Mouse (Mus musculus) lung, embryonic 16.5 days (tissue): ENCODE data around the gene Pard6b. TPM values are rescaled to one million over a fixed set of nuclear protein-coding genes. Genes with fewer than 3 reads are reported as not detected.
A peak's percentile ranks its signal among the peaks of the same experiment; 100 is the strongest.
"Not testable (repeated sequence)": the region's sequence is repeated elsewhere in the genome, so short reads cannot be mapped to it uniquely, and the experiment has no call there.

Experiments used
- ATAC-seq: fragments of 200-750 bp; cut with Nextera tagmentation; 2 replicates; pipeline ENCODE4 v1.8.0; 2017; ENCODE audit warnings: low read depth, mild to moderate bottlenecking, moderate library complexity
- H3K27ac ChIP-seq: fragments of 300-500 bp; sonication (generic); 2 replicates; pipeline ENCODE4 v1.5.1; 2014; ENCODE audit warnings: mild to moderate bottlenecking, control low read depth, low read length
- H3K27me3 ChIP-seq: fragments of 300-500 bp; sonication (generic); 2 replicates; pipeline ENCODE4 v1.6.1; 2014; ENCODE audit warnings: low read depth, low read length, mixed read lengths; ENCODE audit not compliant: control insufficient read depth, insufficient read depth
- H3K36me3 ChIP-seq: fragments of 300-500 bp; sonication (generic); 2 replicates; pipeline ENCODE4 v1.6.1; 2014; ENCODE audit warnings: low read length; ENCODE audit not compliant: control insufficient read depth, insufficient read depth
- H3K4me1 ChIP-seq: fragments of 300-500 bp; sonication (generic); replicated peaks from 2 replicates; pipeline ENCODE4 v1.6.1; 2014; ENCODE audit warnings: low read length, mixed read lengths; ENCODE audit not compliant: control insufficient read depth, insufficient read depth
- H3K4me2 ChIP-seq: fragments of 300-500 bp; sonication (generic); 2 replicates; pipeline ENCODE4 v1.6.1; 2014; ENCODE audit warnings: low read depth, low read length, control low read depth
- H3K4me3 ChIP-seq: fragments of 300-500 bp; sonication (generic); 2 replicates; pipeline ENCODE4 v1.5.1; 2014; ENCODE audit warnings: mild to moderate bottlenecking, low read length, control low read depth
- H3K9ac ChIP-seq: fragments of 300-500 bp; sonication (generic); 2 replicates; pipeline ENCODE4 v1.6.1; 2014; ENCODE audit warnings: low read length, control low read depth
- H3K9me3 ChIP-seq: fragments of 300-500 bp; sonication (generic); 2 replicates; pipeline ENCODE4 v1.6.1; 2016; ENCODE audit warnings: low read length; ENCODE audit not compliant: control insufficient read depth
- WGBS: fragments of 180-500 bp; shearing (Covaris S2); extraction: QIAGEN DNeasy Blood & Tissue Kit; methylation state at CpG from one replicate; pipeline ENCODE4 v1.1.7; 2014; 5-methylcytosine and 5-hydroxymethylcytosine counted together
- polyA plus RNA-seq: library from polyadenylated mRNA; unstranded; fragments of >200 nt; fragmentation: Nextera tagmentation; extraction: Ambion mirVana; gene quantifications from 2 replicates; pipeline ENCODE4 v1.2.1, GENCODE M21; 2015

Pard6b gene
- polyA plus RNA-seq, 1 experiment from 2014 or later, result 11.4 TPM

DNA sequence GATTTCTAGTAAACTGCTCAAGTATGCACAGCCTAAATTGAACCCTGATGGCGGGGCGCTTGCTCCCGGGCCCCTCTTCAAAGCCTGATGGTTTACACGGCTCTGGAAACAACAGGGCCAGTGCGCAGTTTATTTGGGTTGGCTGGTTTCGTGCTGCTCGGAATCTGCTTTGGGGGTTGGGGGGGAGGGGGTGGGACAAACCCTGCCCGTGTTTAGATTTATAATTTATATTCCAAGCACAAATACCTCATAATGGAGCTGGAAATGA lies 24.2 kb upstream of the Pard6b start:
- no peak overlapping the region for H3K4me2 ChIP-seq
- H3K27ac ChIP-seq, result no peak overlapping the region
- H3K36me3 ChIP-seq, result no peaks in the 10 kb centered on the region
- peak; percentile 32; the same call in 1 of the 2 replicates for ATAC-seq
- peaks cover 3% of the 10 kb centered on the region; the same call in 1 of the 2 replicates for H3K9me3 ChIP-seq
- H3K9ac ChIP-seq, result no peak overlapping the region
- no peak overlapping the region for H3K4me3 ChIP-seq
- H3K4me1 ChIP-seq, result peaks cover 20% of the 10 kb centered on the region
- 28% methylated on average over 8 of the region's 8 CpGs for WGBS
- no peaks in the 10 kb centered on the region for H3K27me3 ChIP-seq

GRCm38 (mm10) chr2:168057876-168058275 lies 22.9 kb upstream of the Pard6b start:
- H3K27ac ChIP-seq, H3K27me3 ChIP-seq, H3K9ac ChIP-seq, H3K9me3 ChIP-seq, H3K4me2 ChIP-seq, ATAC-seq, H3K36me3 ChIP-seq, H3K4me3 ChIP-seq: not testable (repeated sequence)
- 59% methylated on average over 2 of the region's 2 CpGs for WGBS
- H3K4me1 ChIP-seq, result peaks cover 20% of the 10 kb centered on the region

DNA sequence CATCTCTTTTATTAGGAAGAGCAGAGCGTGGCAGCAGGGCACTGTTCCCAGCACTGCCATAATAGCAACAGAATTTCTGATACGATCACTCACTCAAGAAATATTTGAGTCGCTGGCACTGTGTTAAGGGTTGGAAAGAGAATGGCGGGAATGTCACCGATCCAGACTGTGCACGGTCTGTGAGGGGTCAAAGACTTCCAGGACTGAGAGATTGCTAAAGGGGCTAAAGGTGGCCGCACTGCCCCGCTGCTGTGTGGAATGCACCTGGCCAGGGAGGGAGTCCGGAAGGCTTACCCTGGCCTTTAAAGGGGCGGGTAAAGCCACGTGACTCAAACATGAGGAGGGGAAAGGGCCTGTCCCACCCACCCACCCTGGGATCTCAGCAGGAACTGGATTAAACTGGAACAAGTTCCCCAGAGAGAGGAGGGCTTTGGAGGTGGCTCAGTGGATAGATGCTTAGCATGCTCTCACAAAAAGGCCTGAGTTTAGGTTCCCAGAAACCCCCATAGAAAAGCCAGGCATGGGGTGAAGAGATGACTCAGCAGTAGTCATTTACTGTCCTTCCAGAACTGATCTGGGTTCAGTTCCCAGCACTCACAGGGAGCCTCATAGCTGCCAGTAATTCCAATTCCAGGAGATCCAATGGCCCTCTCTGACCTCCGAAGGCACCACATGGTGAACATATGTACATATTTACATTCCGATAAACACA lies 22.2 kb upstream of the Pard6b start:
- H3K27me3 ChIP-seq, result no peaks in the 10 kb centered on the region
- H3K9ac ChIP-seq, result no peak overlapping the region
- H3K27ac ChIP-seq, result peak overlapping the region; percentile 46
- peaks cover 3% of the 10 kb centered on the region; the same call in 1 of the 2 replicates for H3K9me3 ChIP-seq
- WGBS, result 23% methylated on average over 13 of the region's 13 CpGs
- no peaks in the 10 kb centered on the region for H3K36me3 ChIP-seq
- peaks cover 20% of the 10 kb centered on the region for H3K4me1 ChIP-seq
- no peak overlapping the region for H3K4me3 ChIP-seq
- H3K4me2 ChIP-seq, result no peak overlapping the region
- peak; percentile 40 for ATAC-seq

- no peaks in the 10 kb centered on the region for H3K36me3 ChIP-seq
- peaks cover 3% of the 10 kb centered on the region; the same call in 1 of the 2 replicates for H3K9me3 ChIP-seq
- no peak overlapping the region for H3K4me2 ChIP-seq
- no peaks in the 10 kb centered on the region for H3K27me3 ChIP-seq
- peaks cover 20% of the 10 kb centered on the region for H3K4me1 ChIP-seq
- 78% methylated on average over 6 of the region's 6 CpGs for WGBS
- peak overlapping the region; percentile 46; the same call in 1 of the 2 replicates for H3K27ac ChIP-seq
- H3K4me3 ChIP-seq, result no peak overlapping the region
- H3K9ac ChIP-seq, result no peak overlapping the region
- no peak for ATAC-seq
These were observed 21.5 kb upstream of the Pard6b start for GRCm38 (mm10) chr2:168059200-168059790.

DNA sequence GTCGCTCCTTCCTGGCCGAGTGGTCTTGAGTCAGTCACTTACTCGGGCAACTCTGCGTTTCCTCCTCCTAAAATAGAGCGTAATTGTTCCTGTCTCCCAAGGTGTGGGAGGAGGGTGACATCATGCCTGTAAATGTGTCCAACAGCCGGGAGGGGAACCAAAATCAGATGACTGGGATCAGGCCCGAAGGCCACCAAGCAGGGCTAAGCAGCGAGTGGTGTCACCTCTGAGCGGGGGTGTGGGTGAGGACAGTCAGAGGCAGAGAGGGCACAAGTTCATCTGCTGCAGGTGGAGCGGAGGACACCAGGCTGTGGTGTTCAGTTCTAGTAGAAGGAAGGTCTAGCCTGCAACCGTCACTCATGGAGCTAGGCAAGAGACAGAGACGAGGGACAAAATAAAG lies 17.1 kb upstream of the Pard6b start:
- WGBS, result 83% methylated on average over 12 of the region's 12 CpGs
- H3K9ac ChIP-seq, result no peak overlapping the region

GRCm38 (mm10) chr2:168065511-168065910 lies 15.3 kb upstream of the Pard6b start:
- Histone ChIP-seq H3K9me3 (no peaks in the 10 kb centered on the region), H3K4me2 (no peak overlapping the region), H3K27me3 (no peaks in the 10 kb centered on the region), H3K36me3 (no peaks in the 10 kb centered on the region), H3K4me3 (no peak overlapping the region), H3K9ac (no peak overlapping the region), H3K27ac (no peak overlapping the region), H3K4me1 (peaks cover 3% of the 10 kb centered on the region; the same call in 1 of the 2 replicates)
- ATAC-seq, result peak; percentile 41; the same call in 1 of the 2 replicates
- WGBS, result 50% methylated on average over 7 of the region's 7 CpGs

More for the DNA sequence above, 17.1 kb upstream of the Pard6b start:
- Histone ChIP-seq H3K27me3 (no peaks in the 10 kb centered on the region), H3K4me3 (no peak overlapping the region), H3K4me1 (peaks cover 8% of the 10 kb centered on the region; the same call in 1 of the 2 replicates), H3K9me3 (peaks cover 3% of the 10 kb centered on the region; the same call in 1 of the 2 replicates), H3K36me3 (no peaks in the 10 kb centered on the region), H3K4me2 (no peak overlapping the region), H3K27ac (no peak overlapping the region)
- ATAC-seq, result no peak

GRCm38 (mm10) chr2:168066783-168067182 lies 14.0 kb upstream of the Pard6b start:
- H3K36me3 ChIP-seq, result no peaks in the 10 kb centered on the region
- H3K9me3 ChIP-seq, result no peaks in the 10 kb centered on the region
- WGBS, result 43% methylated on average over 8 of the region's 8 CpGs
- peaks cover 3% of the 10 kb centered on the region; the same call in 1 of the 2 replicates for H3K4me1 ChIP-seq
- peak overlapping the region; percentile 66 for H3K27ac ChIP-seq
- no peak overlapping the region for H3K4me2 ChIP-seq
- H3K4me3 ChIP-seq, result no peak overlapping the region
- peak; percentile 46; the same call in 1 of the 2 replicates for ATAC-seq
- H3K9ac ChIP-seq, result 0 out of 2 replicates have a peak overlapping the region, but pooled peaks have one; percentile 24
- no peaks in the 10 kb centered on the region for H3K27me3 ChIP-seq

DNA sequence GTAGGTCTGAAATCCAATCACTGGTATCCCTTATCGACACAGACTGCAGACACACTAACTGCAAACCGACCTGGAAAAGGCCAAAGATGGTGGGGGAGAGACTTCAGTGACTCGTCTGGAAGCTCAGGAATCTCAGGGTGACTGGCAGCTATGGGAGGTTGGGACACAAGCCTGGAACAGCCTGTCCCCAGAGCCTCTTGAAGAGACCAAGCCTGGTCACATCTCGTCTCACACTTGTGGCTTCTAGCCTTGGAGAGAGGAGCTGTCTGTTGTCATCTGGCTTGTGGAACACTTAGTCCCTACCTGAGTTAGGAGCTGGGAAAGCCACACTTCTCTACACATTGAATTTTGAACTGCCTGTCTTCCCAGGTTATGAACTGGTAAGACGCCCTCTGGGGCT lies 10.4 kb upstream of the Pard6b start:
- H3K4me1 ChIP-seq, result peaks cover 8% of the 10 kb centered on the region
- no peaks in the 10 kb centered on the region for H3K36me3 ChIP-seq
- H3K9ac ChIP-seq, result no peak overlapping the region
- H3K27ac ChIP-seq, result no peak overlapping the region
- no peak overlapping the region for H3K4me2 ChIP-seq
- 41% methylated on average over 5 of the region's 5 CpGs for WGBS
- no peak overlapping the region for H3K4me3 ChIP-seq
- H3K9me3 ChIP-seq, result no peaks in the 10 kb centered on the region
- no peaks in the 10 kb centered on the region for H3K27me3 ChIP-seq
- ATAC-seq, result no peak

DNA sequence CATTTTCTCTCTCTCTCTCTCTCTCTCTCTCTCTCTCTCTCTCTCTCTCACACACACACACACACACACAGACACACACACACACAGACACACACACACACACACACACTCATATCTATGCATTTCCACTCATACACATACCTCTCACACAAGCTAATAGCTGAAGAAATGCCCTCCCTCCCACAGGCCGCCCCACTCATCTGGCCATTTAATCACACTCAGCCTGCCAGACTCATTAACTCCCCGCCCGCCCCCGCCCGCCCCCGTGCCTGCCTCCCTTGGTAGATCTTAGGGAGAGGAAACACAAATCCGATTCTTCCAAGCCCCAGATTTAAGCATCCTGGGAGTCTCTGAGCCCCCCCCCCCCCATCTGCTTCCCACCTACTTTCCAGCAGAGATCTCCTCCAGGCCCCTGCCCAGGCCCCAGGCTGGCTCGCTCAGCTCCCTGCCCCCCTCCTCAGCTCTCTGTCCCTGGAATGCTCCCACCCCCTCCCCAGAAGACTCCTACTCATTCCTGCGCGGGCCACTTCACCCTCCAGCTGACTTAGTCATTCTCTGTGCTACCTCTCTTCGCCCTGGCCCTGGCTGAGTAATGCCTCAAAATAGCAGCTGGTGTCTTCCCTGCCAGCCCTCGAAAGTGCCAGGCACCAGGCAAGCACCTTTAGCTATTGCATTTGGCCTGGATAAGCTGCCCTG lies 8.2 kb upstream of the Pard6b start:
- H3K4me1 ChIP-seq, result peaks cover 8% of the 10 kb centered on the region

More for the DNA sequence above, 8.2 kb upstream of the Pard6b start:
- Histone ChIP-seq H3K9me3 (no peaks in the 10 kb centered on the region), H3K27me3 (no peaks in the 10 kb centered on the region), H3K9ac (no peak overlapping the region), H3K36me3 (no peaks in the 10 kb centered on the region), H3K4me2 (no peak overlapping the region), H3K27ac (peak overlapping the region; percentile 89), H3K4me3 (no peak overlapping the region)
- peak; percentile 85 for ATAC-seq
- WGBS, result 5% methylated on average over 10 of the region's 12 CpGs
